In genomic region chr11:105936200-105936599, GRCm38 (mm10) we compare ENCODE assay signal across 11 mouse cellular contexts. TPM values are rescaled to one million over a fixed set of nuclear protein-coding genes. Genes with fewer than 3 reads are reported as not detected.
DNase-seq lines count a peak whose midpoint lies in the region; ATAC-seq and TF ChIP-seq lines count a peak whose summit lies in the region.
"Had no signal": no experiment of that assay in that cellular context is flagged by ENCODE, and none has a peak within 500 bp of the region (broad histone marks: within the 10 kb centered on the region; RNA-seq: fewer than 3 reads in every experiment).

No protein-coding gene starts in this region.

- no peak; the same call in 1 of the 2 replicates for ATAC-seq in forebrain, postnatal 0 days
- no peak for ATAC-seq in liver, embryonic 12.5 days

- no peak overlapping the region for H3K4me3 ChIP-seq in forebrain, postnatal 0 days (ENCODE audit: low read depth, low read length)
- no peak overlapping the region for H3K4me3 ChIP-seq in forebrain, embryonic 10.5 days
- no peak overlapping the region for H3K4me3 ChIP-seq in liver, embryonic 12.5 days
- H3K4me3 ChIP-seq: heart, embryonic 15.5 days; limb, embryonic 15.5 days; neural tube, embryonic 13.5 days had no signal

- no peaks in the 10 kb centered on the region for H3K27me3 ChIP-seq in forebrain, postnatal 0 days (ENCODE audit: insufficient read depth, low read length)
- peaks cover 4% of the 10 kb centered on the region for H3K27me3 ChIP-seq in forebrain, embryonic 10.5 days (ENCODE audit: poor library complexity, severe bottlenecking)
- peaks cover 34% of the 10 kb centered on the region for H3K27me3 ChIP-seq in liver, embryonic 12.5 days (replicated peaks)
- H3K27me3 ChIP-seq: limb, embryonic 15.5 days had no signal

- H3K4me1 ChIP-seq in forebrain, postnatal 0 days (ENCODE audit: insufficient read depth), result no peaks in the 10 kb centered on the region; the same call in 1 of the 2 replicates
- peaks cover 29% of the 10 kb centered on the region for H3K4me1 ChIP-seq in forebrain, embryonic 10.5 days
- no peaks in the 10 kb centered on the region for H3K4me1 ChIP-seq in liver, embryonic 12.5 days
- H3K4me1 ChIP-seq: neural tube, embryonic 13.5 days had no signal

- peaks cover 8% of the 10 kb centered on the region; the same call in 1 of the 2 replicates for H3K36me3 ChIP-seq in forebrain, postnatal 0 days (ENCODE audit: insufficient read depth)
- H3K36me3 ChIP-seq in forebrain, embryonic 10.5 days (replicated peaks), result no peaks in the 10 kb centered on the region; the same call in 1 of the 2 replicates
- H3K36me3 ChIP-seq in liver, embryonic 12.5 days, result no peaks in the 10 kb centered on the region
- H3K36me3 ChIP-seq: heart, embryonic 15.5 days; limb, embryonic 15.5 days; neural tube, embryonic 13.5 days had no signal

- 88% methylated on average over 6 of the region's 6 CpGs for WGBS in forebrain, postnatal 0 days
- 91% methylated on average over 6 of the region's 6 CpGs for WGBS in forebrain, embryonic 10.5 days
- 71% methylated on average over 6 of the region's 6 CpGs for WGBS in liver, embryonic 12.5 days (ENCODE audit: insufficient replicate concordance)

- intact Hi-C loops in heart, postnatal 25 days (cut with DNase I), result no loop called here

- TF ChIP-seq CTCF in forebrain, postnatal 0 days (IDR thresholded peaks at IDR 0.05; ENCODE audit: low read depth), result no peak

- DNase-seq in forebrain, postnatal 0 days, result peak; percentile 12
- no peak for DNase-seq in forebrain, embryonic 10.5 days (ENCODE audit: extremely low spot score, low spot score)
- DNase-seq in right cerebral cortex, postnatal 10 days (ENCODE audit: low spot score in 2 of 2), result peak; percentile 79 to 83
- DNase-seq in right cerebral cortex, postnatal 14 days, result no peak
- DNase-seq in heart, postnatal 25 days (ENCODE audit: low spot score), result peak; percentile 87
- peak; percentile 86 for DNase-seq in testis, postnatal 10 days (ENCODE audit: low spot score)
- DNase-seq in thymus, postnatal 4 days, result no peak

- H3K9me3 ChIP-seq in forebrain, postnatal 0 days (ENCODE audit: low read length), result no peaks in the 10 kb centered on the region
- no peaks in the 10 kb centered on the region for H3K9me3 ChIP-seq in forebrain, embryonic 10.5 days
- H3K9me3 ChIP-seq in liver, embryonic 12.5 days (replicated peaks), result no peaks in the 10 kb centered on the region
- H3K9me3 ChIP-seq: heart, embryonic 15.5 days; limb, embryonic 15.5 days; neural tube, embryonic 13.5 days had no signal

- H3K27ac ChIP-seq in forebrain, postnatal 0 days (ENCODE audit: low read depth, low read length), result no peak overlapping the region
- no peak overlapping the region for H3K27ac ChIP-seq in forebrain, embryonic 10.5 days
- H3K27ac ChIP-seq in liver, embryonic 12.5 days, result no peak overlapping the region
- H3K27ac ChIP-seq: heart, embryonic 15.5 days; limb, embryonic 15.5 days; neural tube, embryonic 13.5 days had no signal

- no peak overlapping the region for H3K9ac ChIP-seq in forebrain, postnatal 0 days
- no peak overlapping the region for H3K9ac ChIP-seq in liver, embryonic 12.5 days
- H3K9ac ChIP-seq: heart, embryonic 15.5 days; limb, embryonic 15.5 days; neural tube, embryonic 13.5 days had no signal

- no peak overlapping the region for H3K4me2 ChIP-seq in forebrain, postnatal 0 days (ENCODE audit: low read depth)
- no peak overlapping the region for H3K4me2 ChIP-seq in liver, embryonic 12.5 days
- H3K4me2 ChIP-seq: heart, embryonic 15.5 days; limb, embryonic 15.5 days; neural tube, embryonic 13.5 days had no signal

RNA-seq across cellular contexts. Expression of gene Cyb561, which starts 16.9 kb away (rescaled TPM):
- total RNA-seq in forebrain, postnatal 0 days (2014; rRNA removed), result 41.9 and 55.8 TPM in 2 replicates
- polyA plus RNA-seq in forebrain, postnatal 0 days (2015; fragmentation: Nextera tagmentation; extraction: Ambion mirVana), result 40.7 and 62.7 TPM in 2 replicates
- polyA plus RNA-seq in forebrain, embryonic 10.5 days (2016; fragmentation: Nextera tagmentation; extraction: Ambion mirVana), result 14.5 and 15.4 TPM in 2 replicates
- 10 to 100 TPM in 1 of 2 experiments, 1 to 10 TPM in 1; 7.9 to 11.9 TPM for total RNA-seq in heart, postnatal 25 days (2021)
- 1.9 TPM in 2 replicates for polyA plus RNA-seq in liver, embryonic 12.5 days (2016; fragmentation: Nextera tagmentation; extraction: Ambion mirVana)

RNA-seq across cellular contexts. Expression of gene Ace, which starts 31.5 kb away (rescaled TPM):
- 10.3 and 14.3 TPM in 2 replicates for total RNA-seq in forebrain, postnatal 0 days (2014; rRNA removed)
- 5.3 and 8.0 TPM in 2 replicates for polyA plus RNA-seq in forebrain, postnatal 0 days (2015; fragmentation: Nextera tagmentation; extraction: Ambion mirVana)
- polyA plus RNA-seq in forebrain, embryonic 10.5 days (2016; fragmentation: Nextera tagmentation; extraction: Ambion mirVana), result 0.28 and 0.74 TPM in 2 replicates
- 10 to 100 TPM; 25.2 to 26.9 TPM for total RNA-seq in heart, postnatal 25 days (2021)
- 0.07 TPM in 2 replicates for polyA plus RNA-seq in liver, embryonic 12.5 days (2016; fragmentation: Nextera tagmentation; extraction: Ambion mirVana)

RNA-seq across cellular contexts. Expression of gene Ace3, which starts 58.3 kb away (rescaled TPM):
- not detected in 2 replicates for total RNA-seq in forebrain, postnatal 0 days (2014; rRNA removed)
- polyA plus RNA-seq in forebrain, postnatal 0 days (2015; fragmentation: Nextera tagmentation; extraction: Ambion mirVana), result not detected in 2 replicates
- polyA plus RNA-seq in forebrain, embryonic 10.5 days (2016; fragmentation: Nextera tagmentation; extraction: Ambion mirVana), result not detected in 2 replicates
- not detected for total RNA-seq in heart, postnatal 25 days (2021)
- polyA plus RNA-seq in liver, embryonic 12.5 days (2016; fragmentation: Nextera tagmentation; extraction: Ambion mirVana), result not detected in 2 replicates
- polyA plus RNA-seq: heart, embryonic 15.5 days; limb, embryonic 15.5 days; neural tube, embryonic 13.5 days had no signal

Comparison
In these comparisons a context has a peak if more than half of its experiments do, and no peak if none do; other contexts are left out.
1. DNase-seq: peak in forebrain, postnatal 0 days (single experiment), right cerebral cortex, postnatal 10 days (2 of 2), heart, postnatal 25 days (single experiment) and testis, postnatal 10 days (single experiment); none in forebrain, embryonic 10.5 days (single experiment), right cerebral cortex, postnatal 14 days (single experiment) and thymus, postnatal 4 days (single experiment).